9 mouse cellular contexts compared by ENCODE assay signal in the genomic region with DNA sequence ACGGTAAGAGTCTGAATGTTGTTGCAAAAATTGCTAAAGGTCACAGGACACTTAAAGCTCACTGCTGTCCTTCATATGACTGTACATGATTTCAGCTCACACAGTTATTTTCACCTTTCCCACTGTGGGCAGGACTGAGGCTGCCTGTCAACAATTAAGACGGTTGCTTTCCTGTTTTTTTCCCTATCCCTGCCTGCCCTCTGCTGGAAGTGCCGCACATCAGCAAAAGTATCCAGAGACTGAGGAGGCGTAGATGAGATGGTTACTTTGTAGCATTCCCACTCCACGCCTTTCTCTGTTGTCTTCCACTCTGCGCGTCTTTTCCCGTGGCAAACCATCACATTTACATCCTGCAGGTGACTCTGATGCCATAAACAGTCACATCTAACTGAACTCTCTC. TPM values are rescaled to one million over a fixed set of nuclear protein-coding genes. Genes with fewer than 3 reads are reported as not detected.
DNase-seq lines count a peak whose midpoint lies in the region; ATAC-seq and TF ChIP-seq lines count a peak whose summit lies in the region.
"Had no signal": no experiment of that assay in that cellular context is flagged by ENCODE, and none has a peak within 500 bp of the region (broad histone marks: within the 10 kb centered on the region; RNA-seq: fewer than 3 reads in every experiment).

No protein-coding gene starts in this region.

- H3K27me3 ChIP-seq in intestine, embryonic 14.5 days (replicated peaks; ENCODE audit: control insufficient read depth, insufficient read depth, low read length) = no peaks in the 10 kb centered on the region
- H3K27me3 ChIP-seq in intestine, embryonic 15.5 days (replicated peaks) = no peaks in the 10 kb centered on the region
- H3K27me3 ChIP-seq in E14TG2a.4 (ENCODE audit: insufficient read depth, low read length) = peaks cover 3% of the 10 kb centered on the region; the same call in 1 of the 2 replicates
- H3K27me3 ChIP-seq: liver, embryonic 15.5 days had no signal

- H3K4me1 ChIP-seq in intestine, embryonic 14.5 days (replicated peaks; ENCODE audit: control insufficient read depth, insufficient read depth, low read length) = no peaks in the 10 kb centered on the region
- no peaks in the 10 kb centered on the region for H3K4me1 ChIP-seq in intestine, embryonic 15.5 days (replicated peaks)
- H3K4me1 ChIP-seq in E14TG2a.4 (replicated peaks; ENCODE audit: low read depth, low read length) = no peaks in the 10 kb centered on the region
- H3K4me1 ChIP-seq: liver, embryonic 15.5 days had no signal

- no peak overlapping the region for H3K27ac ChIP-seq in intestine, embryonic 14.5 days (ENCODE audit: low read depth)
- no peak overlapping the region for H3K27ac ChIP-seq in intestine, embryonic 15.5 days
- no peak overlapping the region for H3K27ac ChIP-seq in layer of hippocampus, adult 2 months
- H3K27ac ChIP-seq: liver, embryonic 15.5 days had no signal

- H3K4me2 ChIP-seq in intestine, embryonic 14.5 days (ENCODE audit: low read length) = no peak overlapping the region
- no peak overlapping the region for H3K4me2 ChIP-seq in intestine, embryonic 15.5 days (replicated peaks)
- H3K4me2 ChIP-seq: liver, embryonic 15.5 days had no signal

- no peaks in the 10 kb centered on the region for H3K9me3 ChIP-seq in intestine, embryonic 14.5 days (ENCODE audit: control insufficient read depth, low read length)
- no peaks in the 10 kb centered on the region for H3K9me3 ChIP-seq in intestine, embryonic 15.5 days
- peaks cover 14% of the 10 kb centered on the region for H3K9me3 ChIP-seq in E14TG2a.4 (ENCODE audit: low read length)
- H3K9me3 ChIP-seq: liver, embryonic 15.5 days had no signal

- DNase-seq in intestine, embryonic 14.5 days (ENCODE audit: low spot score) = peak; percentile 69
- DNase-seq in c-Kit-positive CD71-negative TER-119-negative erythroid progenitor cells, embryonic 14.5 days (ENCODE audit: low read depth) = peak; percentile 9
- peak; percentile 72 to 76 for DNase-seq in layer of hippocampus, adult 2 months (ENCODE audit: low spot score in 2 of 2)
- DNase-seq in thymus, postnatal 4 days = peak; percentile 51

- no peak overlapping the region for H3K4me3 ChIP-seq in intestine, embryonic 14.5 days (ENCODE audit: low read depth, low read length)
- H3K4me3 ChIP-seq in intestine, embryonic 15.5 days (replicated peaks) = no peak overlapping the region
- H3K4me3 ChIP-seq in E14TG2a.4 (replicated peaks; ENCODE audit: low read length) = no peak overlapping the region
- H3K4me3 ChIP-seq in layer of hippocampus, adult 2 months = no peak overlapping the region
- H3K4me3 ChIP-seq: liver, embryonic 15.5 days had no signal

- peak; percentile 57 for TF ChIP-seq CTCF in E14TG2a.4 (conservative IDR thresholded peaks at IDR 0.05; ENCODE audit: low read length)
- TF ChIP-seq CTCF in layer of hippocampus, adult 2 months (conservative IDR thresholded peaks at IDR 0.05) = peak; percentile 91

- H3K9ac ChIP-seq in intestine, embryonic 14.5 days (ENCODE audit: low read length) = no peak overlapping the region
- no peak overlapping the region for H3K9ac ChIP-seq in intestine, embryonic 15.5 days
- H3K9ac ChIP-seq: liver, embryonic 15.5 days had no signal

- 18% methylated on average over 8 of the region's 8 CpGs for WGBS in intestine, embryonic 14.5 days
- WGBS in intestine, embryonic 15.5 days = 26% methylated on average over 8 of the region's 8 CpGs

- ATAC-seq in intestine, embryonic 14.5 days (replicated peaks; ENCODE audit: low FRiP score, low TSS enrichment, low read depth) = no peak
- no peak for ATAC-seq in intestine, embryonic 15.5 days
- peak; percentile 94 for ATAC-seq in frontal cortex, adult (ENCODE audit: low TSS enrichment)
- ATAC-seq in megakaryocyte progenitor cell, adult 5-6 weeks (replicated peaks; ENCODE audit: poor library complexity) = peak; percentile 50; the same call in 1 of the 2 replicates

- no peaks in the 10 kb centered on the region for H3K36me3 ChIP-seq in intestine, embryonic 14.5 days (ENCODE audit: control insufficient read depth, insufficient read depth, low read length)
- no peaks in the 10 kb centered on the region for H3K36me3 ChIP-seq in intestine, embryonic 15.5 days
- H3K36me3 ChIP-seq in E14TG2a.4 (ENCODE audit: insufficient read depth, low read length) = no peaks in the 10 kb centered on the region
- H3K36me3 ChIP-seq: liver, embryonic 15.5 days had no signal

RNA-seq across cellular contexts. Expression of a gene that starts 25.4 kb away (rescaled TPM):
- 3.6 and 3.8 TPM in 2 replicates for polyA plus RNA-seq in intestine, embryonic 14.5 days (2014; fragmentation: Nextera tagmentation; extraction: Ambion mirVana)
- polyA plus RNA-seq in intestine, embryonic 15.5 days (2015; fragmentation: Nextera tagmentation; extraction: Ambion mirVana) = 2.1 and 3.0 TPM in 2 replicates
- total RNA-seq in layer of hippocampus, adult 2 months (2021) = 100 to 1,000 TPM; 381 TPM
- 1.9 and 3.8 TPM in 2 replicates for total RNA-seq in megakaryocyte progenitor cell, adult 5-6 weeks (2015)
- total RNA-seq in megakaryocyte progenitor cell, adult 5-6 weeks (2017) = 0.50 and 3.5 TPM in 2 replicates

Comparison
In these comparisons a context has a peak if more than half of its experiments do, and no peak if none do; other contexts are left out.
1. ATAC-seq: peak in frontal cortex, adult (single experiment) and megakaryocyte progenitor cell, adult 5-6 weeks (single experiment); none in intestine, embryonic 14.5 days (single experiment) and intestine, embryonic 15.5 days (single experiment).
2. DNase-seq: peak in every context shown above with its lines; median percentile 74 in layer of hippocampus, adult 2 months; 69 in intestine, embryonic 14.5 days; 51 in thymus, postnatal 4 days; 9 in c-Kit-positive CD71-negative TER-119-negative erythroid progenitor cells, embryonic 14.5 days.
3. RNA of a gene that starts 25.4 kb away (total RNA-seq): 381 TPM in layer of hippocampus, adult 2 months; 0.50 to 3.8 TPM in megakaryocyte progenitor cell, adult 5-6 weeks; every median in the first group is over 10 times any median in the second.